Mouse (Mus musculus) hindbrain, embryonic 15.5 days (tissue): ENCODE results near the gene Txndc5. TPM values are rescaled to one million over a fixed set of nuclear protein-coding genes. Genes with fewer than 3 reads are reported as not detected.

Experiments
- ATAC-seq: fragments of 200-750 bp; cut with Nextera tagmentation; 2 replicates; pipeline ENCODE4 v1.8.0; 2017; ENCODE audit warnings: low read depth, moderate number of reproducible peaks, moderate TSS enrichment; ENCODE audit not compliant: low FRiP score
- H3K27ac ChIP-seq: fragments of 300-500 bp; sonication (generic); replicated peaks from 2 replicates; pipeline ENCODE4 v1.5.1; 2015; ENCODE audit warnings: mild to moderate bottlenecking, inconsistent platforms
- H3K27me3 ChIP-seq: fragments of 300-500 bp; sonication (generic); 2 replicates; pipeline ENCODE4 v1.6.1; 2015; ENCODE audit warnings: control low read depth, inconsistent platforms
- H3K36me3 ChIP-seq: fragments of 300-500 bp; sonication (generic); 2 replicates; pipeline ENCODE4 v1.6.1; 2015; ENCODE audit warnings: control low read depth, inconsistent platforms
- H3K4me1 ChIP-seq: fragments of 300-500 bp; sonication (generic); replicated peaks from 2 replicates; pipeline ENCODE4 v1.6.1; 2015; ENCODE audit warnings: control low read depth, inconsistent platforms
- H3K4me2 ChIP-seq: fragments of 300-500 bp; sonication (generic); 2 replicates; pipeline ENCODE4 v1.6.1; 2015; ENCODE audit warnings: moderate library complexity, mild to moderate bottlenecking, inconsistent platforms
- H3K4me3 ChIP-seq: fragments of 300-500 bp; sonication (generic); 2 replicates; pipeline ENCODE4 v1.5.1; 2015; ENCODE audit warnings: mild to moderate bottlenecking, inconsistent platforms
- H3K9ac ChIP-seq: fragments of 300-500 bp; sonication (generic); 2 replicates; pipeline ENCODE4 v1.6.1; 2015; ENCODE audit warnings: inconsistent platforms
- H3K9me3 ChIP-seq: fragments of 300-500 bp; sonication (generic); 2 replicates; pipeline ENCODE4 v1.6.1; 2016; ENCODE audit warnings: control low read depth, inconsistent platforms
- WGBS: fragments of 180-500 bp; shearing (Covaris S2); methylation state at CpG from one replicate; pipeline ENCODE4 v1.1.7; 2015; 5-methylcytosine and 5-hydroxymethylcytosine counted together
- polyA plus RNA-seq: library from polyadenylated mRNA; unstranded; fragments of >200 nt; fragmentation: Nextera tagmentation; extraction: Ambion mirVana; gene quantifications from 2 replicates; pipeline ENCODE4 v1.2.1, GENCODE M21; 2015

The Txndc5 gene
- polyA plus RNA-seq, 1 experiment from 2014 or later, result 92.6 TPM

GRCm38 (mm10) chr13:38523231-38523630 is 5.4 kb downstream of the Txndc5 start:
- ATAC-seq, result no peak
- H3K36me3 ChIP-seq, result peaks cover 24% of the 10 kb centered on the region
- no peak overlapping the region for H3K4me3 ChIP-seq
- H3K27me3 ChIP-seq, result no peaks in the 10 kb centered on the region
- H3K27ac ChIP-seq, result no peak overlapping the region
- WGBS, result 91% methylated on average over 11 of the region's 11 CpGs
- no peak overlapping the region for H3K4me2 ChIP-seq
- H3K9me3 ChIP-seq, result no peaks in the 10 kb centered on the region
- H3K4me1 ChIP-seq, result peaks cover 24% of the 10 kb centered on the region
- no peak overlapping the region for H3K9ac ChIP-seq

- Histone ChIP-seq H3K36me3 (peaks cover 33% of the 10 kb centered on the region), H3K9ac (no peak overlapping the region), H3K4me3 (no peak overlapping the region), H3K4me1 (peaks cover 17% of the 10 kb centered on the region), H3K9me3 (no peaks in the 10 kb centered on the region), H3K27ac (no peak overlapping the region), H3K4me2 (no peak overlapping the region), H3K27me3 (no peaks in the 10 kb centered on the region)
- 80% methylated on average over 4 of the region's 4 CpGs for WGBS
- no peak for ATAC-seq
Observed at GRCm38 (mm10) chr13:38522056-38522654, 6.5 kb downstream of the Txndc5 start.

- 94% methylated on average over 11 of the region's 11 CpGs for WGBS
- Histone ChIP-seq H3K9me3 (no peaks in the 10 kb centered on the region), H3K4me1 (peaks cover 3% of the 10 kb centered on the region; the same call in 1 of the 2 replicates), H3K36me3 (peaks cover 42% of the 10 kb centered on the region), H3K27ac (no peak overlapping the region), H3K4me2 (no peak overlapping the region), H3K9ac (no peak overlapping the region), H3K27me3 (no peaks in the 10 kb centered on the region), H3K4me3 (no peak overlapping the region)
- ATAC-seq, result no peak
Observed at GRCm38 (mm10) chr13:38520299-38520698, 8.3 kb downstream of the Txndc5 start.

GRCm38 (mm10) chr13:38516582-38516981 is 12.0 kb downstream of the Txndc5 start:
- Histone ChIP-seq H3K4me1 (no peaks in the 10 kb centered on the region), H3K27ac (no peak overlapping the region), H3K9me3 (no peaks in the 10 kb centered on the region), H3K27me3 (no peaks in the 10 kb centered on the region), H3K9ac (no peak overlapping the region), H3K36me3 (peaks cover 45% of the 10 kb centered on the region), H3K4me3 (no peak overlapping the region), H3K4me2 (no peak overlapping the region)
- ATAC-seq, result no peak
- 90% methylated on average over 11 of the region's 11 CpGs for WGBS

- no peaks in the 10 kb centered on the region for H3K27me3 ChIP-seq
- no peak overlapping the region for H3K4me3 ChIP-seq
- no peak for ATAC-seq
- WGBS, result 79% methylated on average over 3 of the region's 3 CpGs
- no peaks in the 10 kb centered on the region for H3K4me1 ChIP-seq
- no peak overlapping the region for H3K9ac ChIP-seq
- no peak overlapping the region for H3K4me2 ChIP-seq
- H3K9me3 ChIP-seq, result no peaks in the 10 kb centered on the region
- peaks cover 42% of the 10 kb centered on the region for H3K36me3 ChIP-seq
- no peak overlapping the region for H3K27ac ChIP-seq
Observed at GRCm38 (mm10) chr13:38515845-38516244, 12.8 kb downstream of the Txndc5 start.

- Histone ChIP-seq H3K27me3 (no peaks in the 10 kb centered on the region), H3K27ac (no peak overlapping the region), H3K4me3 (no peak overlapping the region), H3K4me1 (no peaks in the 10 kb centered on the region), H3K36me3 (peaks cover 42% of the 10 kb centered on the region), H3K4me2 (no peak overlapping the region), H3K9me3 (no peaks in the 10 kb centered on the region), H3K9ac (no peak overlapping the region)
- ATAC-seq, result no peak
- 91% methylated on average over 2 of the region's 2 CpGs for WGBS
Observed at GRCm38 (mm10) chr13:38515431-38515830, 13.2 kb downstream of the Txndc5 start.

- no peak for ATAC-seq
- H3K36me3 ChIP-seq, result peaks cover 35% of the 10 kb centered on the region
- no peak overlapping the region for H3K4me2 ChIP-seq
- no peak overlapping the region for H3K4me3 ChIP-seq
- WGBS, result 95% methylated on average over 7 of the region's 7 CpGs
- no peaks in the 10 kb centered on the region for H3K9me3 ChIP-seq
- H3K27ac ChIP-seq, result no peak overlapping the region
- H3K9ac ChIP-seq, result no peak overlapping the region
- H3K27me3 ChIP-seq, result no peaks in the 10 kb centered on the region
- H3K4me1 ChIP-seq, result no peaks in the 10 kb centered on the region
Observed at GRCm38 (mm10) chr13:38513921-38514320, 14.7 kb downstream of the Txndc5 start.

- Histone ChIP-seq H3K36me3 (peaks cover 17% of the 10 kb centered on the region), H3K9ac (no peak overlapping the region), H3K9me3 (no peaks in the 10 kb centered on the region), H3K4me2 (no peak overlapping the region), H3K27ac (no peak overlapping the region), H3K27me3 (no peaks in the 10 kb centered on the region), H3K4me1 (no peaks in the 10 kb centered on the region), H3K4me3 (no peak overlapping the region)
- WGBS, result 76% methylated on average over 10 of the region's 10 CpGs
- no peak for ATAC-seq
Observed at GRCm38 (mm10) chr13:38511979-38512378, 16.6 kb downstream of the Txndc5 start.

GRCm38 (mm10) chr13:38509681-38510341 is 18.8 kb downstream of the Txndc5 start:
- WGBS, result 81% methylated on average over 8 of the region's 8 CpGs
- ATAC-seq, result no peak

GRCm38 (mm10) chr13:38506936-38507335 is 21.7 kb downstream of the Txndc5 start:
- H3K4me1 ChIP-seq, result no peaks in the 10 kb centered on the region
- no peak for ATAC-seq
- H3K36me3 ChIP-seq, result peaks cover 33% of the 10 kb centered on the region
- no peak overlapping the region for H3K27ac ChIP-seq
- no peak overlapping the region for H3K9ac ChIP-seq
- H3K27me3 ChIP-seq, result no peaks in the 10 kb centered on the region
- 93% methylated on average over 10 of the region's 10 CpGs for WGBS
- H3K4me3 ChIP-seq, result no peak overlapping the region
- no peak overlapping the region for H3K4me2 ChIP-seq
- no peaks in the 10 kb centered on the region for H3K9me3 ChIP-seq

More at GRCm38 (mm10) chr13:38509681-38510341, 18.8 kb downstream of the Txndc5 start:
- Histone ChIP-seq H3K4me3 (no peak overlapping the region), H3K9me3 (no peaks in the 10 kb centered on the region), H3K9ac (no peak overlapping the region), H3K4me1 (no peaks in the 10 kb centered on the region), H3K4me2 (no peak overlapping the region), H3K27me3 (no peaks in the 10 kb centered on the region), H3K36me3 (peaks cover 25% of the 10 kb centered on the region; the same call in 1 of the 2 replicates), H3K27ac (no peak overlapping the region)

- Histone ChIP-seq H3K27ac (no peak overlapping the region), H3K4me2 (no peak overlapping the region), H3K4me3 (no peak overlapping the region), H3K9me3 (no peaks in the 10 kb centered on the region), H3K4me1 (no peaks in the 10 kb centered on the region), H3K9ac (no peak overlapping the region), H3K27me3 (no peaks in the 10 kb centered on the region), H3K36me3 (peaks cover 37% of the 10 kb centered on the region)
- no peak for ATAC-seq
- 89% methylated on average over 8 of the region's 8 CpGs for WGBS
Observed at GRCm38 (mm10) chr13:38506320-38506719, 22.3 kb downstream of the Txndc5 start.

- H3K4me2 ChIP-seq, result no peak overlapping the region
- peak; percentile 27; the same call in 1 of the 2 replicates for ATAC-seq
- peaks cover 47% of the 10 kb centered on the region for H3K36me3 ChIP-seq
- no peak overlapping the region for H3K9ac ChIP-seq
- WGBS, result 84% methylated on average over 14 of the region's 14 CpGs
- no peak overlapping the region for H3K27ac ChIP-seq
- H3K4me1 ChIP-seq, result no peaks in the 10 kb centered on the region
- H3K4me3 ChIP-seq, result no peak overlapping the region
- H3K27me3 ChIP-seq, result no peaks in the 10 kb centered on the region
- H3K9me3 ChIP-seq, result no peaks in the 10 kb centered on the region
Observed at GRCm38 (mm10) chr13:38503137-38503849, 25.3 kb downstream of the Txndc5 start.
